In the genomic region with DNA sequence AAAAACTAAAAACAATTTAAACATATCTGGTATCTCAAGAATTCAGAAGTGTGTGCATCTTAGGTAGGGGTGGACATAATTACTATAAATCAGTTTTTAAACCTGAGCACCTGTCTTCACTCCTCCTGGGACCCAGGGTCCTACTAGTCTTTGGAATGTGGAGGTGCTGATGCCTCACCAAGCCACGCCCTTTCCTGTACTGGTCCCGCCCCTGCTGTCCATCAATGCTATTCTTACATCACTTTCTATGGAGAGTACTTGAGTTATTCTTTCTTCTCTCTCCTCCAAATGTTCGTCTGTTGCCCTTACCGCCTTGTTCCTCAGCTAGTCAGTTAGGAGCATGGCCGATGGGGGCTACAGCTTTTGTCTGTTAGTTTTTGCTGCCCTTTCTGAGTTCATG, we compare ENCODE assay signal across 9 mouse cellular contexts. TPM values are rescaled to one million over a fixed set of nuclear protein-coding genes. Genes with fewer than 3 reads are reported as not detected.
DNase-seq lines count a peak whose midpoint lies in the region; ATAC-seq lines count a peak whose summit lies in the region.
"Had no signal": no experiment of that assay in that cellular context is flagged by ENCODE, and none has a peak within 500 bp of the region (broad histone marks: within the 10 kb centered on the region; RNA-seq: fewer than 3 reads in every experiment).

No protein-coding gene starts in this region.

- H3K36me3 ChIP-seq in megakaryocyte, embryonic 14.5 days (replicated peaks; ENCODE audit: low read length): no peaks in the 10 kb centered on the region
- H3K36me3 ChIP-seq in midbrain, embryonic 16.5 days (ENCODE audit: control insufficient read depth, insufficient read depth, low read length): no peaks in the 10 kb centered on the region

- H3K4me3 ChIP-seq in megakaryocyte, embryonic 14.5 days (replicated peaks): peak overlapping the region; percentile 42
- H3K4me3 ChIP-seq in midbrain, embryonic 16.5 days (ENCODE audit: low read depth, low read length): no peak overlapping the region

- no peak overlapping the region for H3K27ac ChIP-seq in midbrain, embryonic 16.5 days (ENCODE audit: low read length)

- H3K9me3 ChIP-seq in megakaryocyte, embryonic 14.5 days: no peaks in the 10 kb centered on the region
- H3K9me3 ChIP-seq in midbrain, embryonic 16.5 days (replicated peaks; ENCODE audit: control insufficient read depth, low read length, poor library complexity, severe bottlenecking): no peaks in the 10 kb centered on the region

- no peak overlapping the region for H3K9ac ChIP-seq in midbrain, embryonic 16.5 days (ENCODE audit: low read depth, low read length)

- H3K27me3 ChIP-seq in megakaryocyte, embryonic 14.5 days (replicated peaks): peaks cover 72% of the 10 kb centered on the region
- H3K27me3 ChIP-seq in midbrain, embryonic 16.5 days (ENCODE audit: control insufficient read depth, insufficient read depth, low read depth, low read length): no peaks in the 10 kb centered on the region

- WGBS in midbrain, embryonic 16.5 days: 43% methylated on average over 5 of the region's 5 CpGs

- peak overlapping the region; percentile 16; the same call in 1 of the 2 replicates for H3K4me2 ChIP-seq in midbrain, embryonic 16.5 days (ENCODE audit: low read length)

- H3K4me1 ChIP-seq in megakaryocyte, embryonic 14.5 days: peaks cover 11% of the 10 kb centered on the region
- no peaks in the 10 kb centered on the region for H3K4me1 ChIP-seq in midbrain, embryonic 16.5 days (ENCODE audit: control insufficient read depth, insufficient read depth, low read length)

- no peak for ATAC-seq in megakaryocyte, adult 5-6 weeks (ENCODE audit: poor library complexity, severe bottlenecking)
- peak; percentile 26; the same call in 1 of the 2 replicates for ATAC-seq in midbrain, embryonic 16.5 days
- no peak for ATAC-seq in monocyte, adult 5-6 weeks (replicated peaks; ENCODE audit: insufficient number of reproducible peaks, low FRiP score, low TSS enrichment, poor library complexity, severe bottlenecking)

- peak; percentile 66 for DNase-seq in embryo, embryonic 10 days (ENCODE audit: low spot score)
- DNase-seq in embryo, embryonic 9.5 days (ENCODE audit: extremely low spot score): no peak
- DNase-seq in brain, adult 2 months (ENCODE audit: low read depth, low spot score): peak; percentile 71
- peak; percentile 37 for DNase-seq in kidney, adult 9 months

RNA-seq across cellular contexts. Expression of gene Mucl3, which starts 7.1 kb away (rescaled TPM):
- not detected in 2 replicates for polyA plus RNA-seq in megakaryocyte, embryonic 14.5 days (2012; ENCODE audit: insufficient read depth, low replicate concordance)
- total RNA-seq in megakaryocyte, adult 5-6 weeks (2015): not detected in 2 replicates
- total RNA-seq in megakaryocyte, adult 5-6 weeks (2017): not detected in 2 replicates
- 0.07 and 0.14 TPM in 2 replicates for polyA plus RNA-seq in midbrain, embryonic 16.5 days (2015; fragmentation: Nextera tagmentation; extraction: Ambion mirVana)
- total RNA-seq in monocyte, adult 5-6 weeks (2017): not detected in 3 replicates
- total RNA-seq: hematopoietic stem cell, adult 5-6 weeks had no signal

RNA-seq across cellular contexts. Expression of gene Gm9573, which starts 9.9 kb away (rescaled TPM):
- polyA plus RNA-seq in megakaryocyte, embryonic 14.5 days (2012; ENCODE audit: insufficient read depth, low replicate concordance): 0.55 TPM in 1 of 2 replicates, not detected in the other
- total RNA-seq in megakaryocyte, adult 5-6 weeks (2015): not detected in 2 replicates
- not detected in 2 replicates for total RNA-seq in megakaryocyte, adult 5-6 weeks (2017)
- not detected in 2 replicates for polyA plus RNA-seq in midbrain, embryonic 16.5 days (2015; fragmentation: Nextera tagmentation; extraction: Ambion mirVana)
- not detected in 3 replicates for total RNA-seq in monocyte, adult 5-6 weeks (2017)
- total RNA-seq: hematopoietic stem cell, adult 5-6 weeks had no signal

RNA-seq across cellular contexts. Expression of gene Vars2, which starts 31.0 kb away (rescaled TPM):
- polyA plus RNA-seq in megakaryocyte, embryonic 14.5 days (2012; ENCODE audit: insufficient read depth, low replicate concordance): 42.1 and 49.7 TPM in 2 replicates
- total RNA-seq in megakaryocyte, adult 5-6 weeks (2015): 2.1 and 5.3 TPM in 2 replicates
- 3.3 and 16.9 TPM in 2 replicates for total RNA-seq in megakaryocyte, adult 5-6 weeks (2017)
- 15.1 and 15.3 TPM in 2 replicates for polyA plus RNA-seq in midbrain, embryonic 16.5 days (2015; fragmentation: Nextera tagmentation; extraction: Ambion mirVana)
- total RNA-seq in monocyte, adult 5-6 weeks (2017): 7.4 to 13.8 TPM (median 11.3 TPM) in 3 replicates

RNA-seq across cellular contexts. Expression of gene Sfta2, which starts 35.0 kb away (rescaled TPM):
- polyA plus RNA-seq in megakaryocyte, embryonic 14.5 days (2012; ENCODE audit: insufficient read depth, low replicate concordance): not detected in 2 replicates
- not detected in 2 replicates for total RNA-seq in megakaryocyte, adult 5-6 weeks (2015)
- not detected in 2 replicates for total RNA-seq in megakaryocyte, adult 5-6 weeks (2017)
- polyA plus RNA-seq in midbrain, embryonic 16.5 days (2015; fragmentation: Nextera tagmentation; extraction: Ambion mirVana): not detected in 2 replicates
- not detected in 3 replicates for total RNA-seq in monocyte, adult 5-6 weeks (2017)
- total RNA-seq: hematopoietic stem cell, adult 5-6 weeks had no signal

RNA-seq across cellular contexts. Expression of gene Gtf2h4, which starts 37.2 kb away (rescaled TPM):
- polyA plus RNA-seq in megakaryocyte, embryonic 14.5 days (2012; ENCODE audit: insufficient read depth, low replicate concordance): 7.8 and 10.8 TPM in 2 replicates
- total RNA-seq in megakaryocyte, adult 5-6 weeks (2015): 13.4 and 15.1 TPM in 2 replicates
- total RNA-seq in megakaryocyte, adult 5-6 weeks (2017): 10.6 and 14.9 TPM in 2 replicates
- 26.5 and 27.3 TPM in 2 replicates for polyA plus RNA-seq in midbrain, embryonic 16.5 days (2015; fragmentation: Nextera tagmentation; extraction: Ambion mirVana)
- total RNA-seq in monocyte, adult 5-6 weeks (2017): 10.9 to 22.5 TPM (median 13.5 TPM) in 3 replicates
